Mouse (Mus musculus): ENCODE results near the gene Nmnat1. TPM values are rescaled to one million over a fixed set of nuclear protein-coding genes. Genes with fewer than 3 reads are reported as not detected.
A peak's percentile ranks its signal among the peaks of the same experiment; 100 is the strongest.

Nmnat1 gene
- polyA plus RNA-seq, 1 experiment from 2014 or later: 16.2 TPM

DNA sequence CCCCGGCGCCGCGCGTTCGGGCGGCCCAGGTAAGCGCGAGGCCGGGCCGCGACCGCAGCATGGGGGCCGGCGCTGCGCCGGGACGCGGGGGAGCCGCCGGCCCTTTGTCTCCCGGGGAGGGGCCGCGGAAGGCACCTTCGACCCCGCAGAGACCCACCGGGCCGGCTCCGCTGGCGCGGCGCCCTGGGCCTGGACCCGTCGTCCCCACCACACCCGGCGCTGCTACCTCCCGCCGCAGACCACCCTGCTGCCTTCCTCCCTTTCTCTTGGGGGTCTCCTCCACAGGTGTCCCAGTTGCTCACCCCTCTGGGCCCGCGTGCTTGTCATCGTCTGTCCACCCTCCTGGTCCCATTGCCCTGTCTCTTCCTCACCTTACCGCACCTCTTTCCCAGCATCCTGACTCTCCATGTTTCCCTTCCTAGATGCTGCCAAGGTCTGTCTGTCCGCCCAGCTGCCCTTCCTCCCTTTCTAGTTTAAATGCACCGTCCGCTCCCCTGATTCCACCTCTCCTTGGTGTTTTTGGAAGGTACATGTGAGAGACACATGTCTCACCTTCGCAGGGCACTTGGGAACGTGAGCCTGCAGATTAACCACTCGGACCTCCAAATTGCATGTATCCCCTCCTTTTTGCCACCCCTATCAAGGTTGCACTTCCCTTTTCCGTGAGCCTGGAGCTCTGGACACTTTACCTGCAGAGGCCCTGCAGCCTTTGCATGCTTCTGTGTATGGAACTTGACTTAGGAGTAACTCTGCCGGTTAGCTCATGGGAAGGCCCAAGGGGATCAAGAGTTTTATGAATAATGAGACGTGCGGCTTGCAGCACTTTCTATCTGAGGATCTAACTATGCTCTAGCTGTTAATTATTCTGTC lies 33.6 kb upstream of the Nmnat1 start:
- no peaks in the 10 kb centered on the region for H3K9me3 ChIP-seq (replicated peaks; ENCODE audit: control insufficient read depth, low read length)
- peak overlapping the region; percentile 98 for H3K4me2 ChIP-seq
- no peak for ATAC-seq (replicated peaks; ENCODE audit: insufficient number of reproducible peaks, low FRiP score, low TSS enrichment)
- peak overlapping the region; percentile 86 for H3K9ac ChIP-seq (ENCODE audit: low read depth, low read length)
- H3K27ac ChIP-seq (ENCODE audit: low read depth, low read length): peak overlapping the region; percentile 50
- H3K4me3 ChIP-seq (ENCODE audit: low read depth, low read length): peak overlapping the region; percentile 89
- no peaks in the 10 kb centered on the region for H3K27me3 ChIP-seq (ENCODE audit: control insufficient read depth, insufficient read depth, low read length)
- WGBS (ENCODE audit: insufficient replicate concordance): 6% methylated on average over 30 of the region's 52 CpGs
- no peaks in the 10 kb centered on the region for H3K36me3 ChIP-seq (ENCODE audit: control insufficient read depth, insufficient read depth, low read length)
- H3K4me1 ChIP-seq (ENCODE audit: control insufficient read depth, insufficient read depth, low read length): peaks cover 15% of the 10 kb centered on the region; the same call in 1 of the 2 replicates

DNA sequence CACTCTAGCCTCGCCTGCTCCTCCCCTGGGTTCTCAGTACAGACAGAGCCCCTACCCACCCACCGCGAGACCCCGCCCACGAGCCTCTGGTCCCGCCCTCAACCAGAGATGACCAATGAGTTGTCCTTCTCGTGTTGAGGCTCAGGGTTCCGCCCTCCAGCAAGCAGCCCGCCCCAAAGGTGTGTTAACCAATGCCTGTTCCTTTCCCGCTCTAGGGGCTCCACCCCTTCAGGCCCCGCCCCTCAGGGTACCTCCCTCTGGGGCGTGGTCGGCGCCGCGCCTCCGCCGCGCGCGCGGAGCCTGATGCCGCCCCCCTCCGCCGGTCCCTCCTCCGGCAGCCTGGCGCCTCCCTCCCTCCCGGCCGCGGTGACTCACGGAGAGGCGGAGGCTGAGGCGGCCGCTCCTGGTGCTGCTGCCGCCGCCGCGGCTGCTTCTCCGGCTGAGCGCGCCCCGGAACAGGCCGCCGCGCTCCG lies 32.9 kb upstream of the Nmnat1 start, which contains the start of gene Ctnnbip1:
Gene Ctnnbip1, plus strand, starts transcription at position 369 of the 473 bp plus-strand sequence.
- Histone ChIP-seq H3K4me2 (peak within 1 kb of the TSS; percentile 98), H3K27ac (ENCODE audit: low read depth, low read length) (peak within 1 kb of the TSS; percentile 50), H3K9me3 (replicated peaks; ENCODE audit: control insufficient read depth, low read length) (no peaks in the 10 kb centered on the region), H3K4me3 (ENCODE audit: low read depth, low read length) (peak within 1 kb of the TSS; percentile 89), H3K36me3 (ENCODE audit: control insufficient read depth, insufficient read depth, low read length) (no peaks in the 10 kb centered on the region), H3K4me1 (ENCODE audit: control insufficient read depth, insufficient read depth, low read length) (peaks cover 13% of the 10 kb centered on the region; the same call in 1 of the 2 replicates), H3K27me3 (ENCODE audit: control insufficient read depth, insufficient read depth, low read length) (no peaks in the 10 kb centered on the region), H3K9ac (ENCODE audit: low read depth, low read length) (peak within 1 kb of the TSS; percentile 86)
- under 1% methylated on average over 46 of the region's 46 CpGs for WGBS (ENCODE audit: insufficient replicate concordance)
- ATAC-seq (replicated peaks; ENCODE audit: insufficient number of reproducible peaks, low FRiP score, low TSS enrichment): peak; percentile 99

GRCm38 (mm10) chr4:149515706-149516105 lies 30.7 kb upstream of the Nmnat1 start:
- Histone ChIP-seq H3K4me2 (no peak overlapping the region), H3K9ac (ENCODE audit: low read depth, low read length) (no peak overlapping the region), H3K4me1 (ENCODE audit: control insufficient read depth, insufficient read depth, low read length) (peaks cover 12% of the 10 kb centered on the region; the same call in 1 of the 2 replicates), H3K9me3 (replicated peaks; ENCODE audit: control insufficient read depth, low read length) (no peaks in the 10 kb centered on the region), H3K27ac (ENCODE audit: low read depth, low read length) (no peak overlapping the region), H3K36me3 (ENCODE audit: control insufficient read depth, insufficient read depth, low read length) (no peaks in the 10 kb centered on the region), H3K4me3 (ENCODE audit: low read depth, low read length) (no peak overlapping the region), H3K27me3 (ENCODE audit: control insufficient read depth, insufficient read depth, low read length) (no peaks in the 10 kb centered on the region)
- ATAC-seq (replicated peaks; ENCODE audit: insufficient number of reproducible peaks, low FRiP score, low TSS enrichment): no peak
- 82% methylated on average over 5 of the region's 5 CpGs for WGBS (ENCODE audit: insufficient replicate concordance)

DNA sequence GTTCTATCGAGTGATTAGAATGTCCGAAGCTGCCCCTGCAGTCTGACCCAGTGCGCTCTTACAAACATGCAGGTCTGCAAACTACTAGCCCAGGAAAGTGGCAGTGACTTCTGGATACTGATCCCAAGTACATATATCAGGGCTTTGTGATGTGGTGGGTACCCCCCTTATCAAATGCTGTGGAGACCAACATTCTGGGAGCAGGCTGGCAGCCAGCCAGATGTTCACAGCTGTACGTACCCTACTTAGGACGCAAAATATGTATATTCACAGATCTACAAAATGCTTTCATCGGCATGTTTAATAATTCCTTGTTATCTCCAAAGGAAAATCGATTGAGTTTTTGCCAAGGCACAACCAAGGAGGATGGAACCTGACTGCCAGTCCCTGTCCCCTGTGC lies 27.1 kb upstream of the Nmnat1 start:
- Histone ChIP-seq H3K4me2 (no peak overlapping the region), H3K27ac (ENCODE audit: low read depth, low read length) (no peak overlapping the region), H3K36me3 (ENCODE audit: control insufficient read depth, insufficient read depth, low read length) (no peaks in the 10 kb centered on the region), H3K27me3 (ENCODE audit: control insufficient read depth, insufficient read depth, low read length) (no peaks in the 10 kb centered on the region), H3K9me3 (replicated peaks; ENCODE audit: control insufficient read depth, low read length) (no peaks in the 10 kb centered on the region), H3K4me3 (ENCODE audit: low read depth, low read length) (no peak overlapping the region), H3K4me1 (ENCODE audit: control insufficient read depth, insufficient read depth, low read length) (0 out of 2 replicates have a peak, but pooled peaks cover 3% of the 10 kb centered on the region), H3K9ac (ENCODE audit: low read depth, low read length) (no peak overlapping the region)
- WGBS (ENCODE audit: insufficient replicate concordance): 76% methylated on average over 7 of the region's 7 CpGs
- ATAC-seq (replicated peaks; ENCODE audit: insufficient number of reproducible peaks, low FRiP score, low TSS enrichment): no peak

GRCm38 (mm10) chr4:149511221-149511646 lies 26.2 kb upstream of the Nmnat1 start:
- Histone ChIP-seq H3K27me3 (ENCODE audit: control insufficient read depth, insufficient read depth, low read length) (no peaks in the 10 kb centered on the region), H3K4me1 (ENCODE audit: control insufficient read depth, insufficient read depth, low read length) (0 out of 2 replicates have a peak, but pooled peaks cover 3% of the 10 kb centered on the region), H3K27ac (ENCODE audit: low read depth, low read length) (no peak overlapping the region), H3K4me2 (no peak overlapping the region), H3K9me3 (replicated peaks; ENCODE audit: control insufficient read depth, low read length) (no peaks in the 10 kb centered on the region), H3K9ac (ENCODE audit: low read depth, low read length) (no peak overlapping the region), H3K36me3 (ENCODE audit: control insufficient read depth, insufficient read depth, low read length) (no peaks in the 10 kb centered on the region), H3K4me3 (ENCODE audit: low read depth, low read length) (no peak overlapping the region)
- no peak for ATAC-seq (replicated peaks; ENCODE audit: insufficient number of reproducible peaks, low FRiP score, low TSS enrichment)
- 58% methylated on average over 6 of the region's 6 CpGs for WGBS (ENCODE audit: insufficient replicate concordance)

GRCm38 (mm10) chr4:149506904-149507303 lies 21.9 kb upstream of the Nmnat1 start:
- Histone ChIP-seq H3K9ac (ENCODE audit: low read depth, low read length) (no peak overlapping the region), H3K27me3 (ENCODE audit: control insufficient read depth, insufficient read depth, low read length) (no peaks in the 10 kb centered on the region), H3K4me3 (ENCODE audit: low read depth, low read length) (no peak overlapping the region), H3K4me2 (no peak overlapping the region), H3K4me1 (ENCODE audit: control insufficient read depth, insufficient read depth, low read length) (0 out of 2 replicates have a peak, but pooled peaks cover 3% of the 10 kb centered on the region), H3K9me3 (replicated peaks; ENCODE audit: control insufficient read depth, low read length) (no peaks in the 10 kb centered on the region), H3K27ac (ENCODE audit: low read depth, low read length) (no peak overlapping the region), H3K36me3 (ENCODE audit: control insufficient read depth, insufficient read depth, low read length) (no peaks in the 10 kb centered on the region)
- 71% methylated on average over 3 of the region's 3 CpGs for WGBS (ENCODE audit: insufficient replicate concordance)
- ATAC-seq (replicated peaks; ENCODE audit: insufficient number of reproducible peaks, low FRiP score, low TSS enrichment): no peak

GRCm38 (mm10) chr4:149505261-149505967 lies 20.4 kb upstream of the Nmnat1 start:
- H3K4me1 ChIP-seq (ENCODE audit: control insufficient read depth, insufficient read depth, low read length): no peaks in the 10 kb centered on the region
- no peaks in the 10 kb centered on the region for H3K9me3 ChIP-seq (replicated peaks; ENCODE audit: control insufficient read depth, low read length)
- no peaks in the 10 kb centered on the region for H3K27me3 ChIP-seq (ENCODE audit: control insufficient read depth, insufficient read depth, low read length)
- no peak overlapping the region for H3K9ac ChIP-seq (ENCODE audit: low read depth, low read length)
- WGBS (ENCODE audit: insufficient replicate concordance): 60% methylated on average over 14 of the region's 15 CpGs
- ATAC-seq (replicated peaks; ENCODE audit: insufficient number of reproducible peaks, low FRiP score, low TSS enrichment): no peak
- no peak overlapping the region for H3K4me2 ChIP-seq
- no peak overlapping the region for H3K27ac ChIP-seq (ENCODE audit: low read depth, low read length)
- H3K4me3 ChIP-seq (ENCODE audit: low read depth, low read length): no peak overlapping the region
- no peaks in the 10 kb centered on the region for H3K36me3 ChIP-seq (ENCODE audit: control insufficient read depth, insufficient read depth, low read length)

GRCm38 (mm10) chr4:149504858-149505257 lies 19.9 kb upstream of the Nmnat1 start:
- Histone ChIP-seq H3K27ac (ENCODE audit: low read depth, low read length) (no peak overlapping the region), H3K9ac (ENCODE audit: low read depth, low read length) (no peak overlapping the region)

More at GRCm38 (mm10) chr4:149504858-149505257, 19.9 kb upstream of the Nmnat1 start:
- Histone ChIP-seq H3K4me3 (ENCODE audit: low read depth, low read length) (no peak overlapping the region), H3K27me3 (ENCODE audit: control insufficient read depth, insufficient read depth, low read length) (no peaks in the 10 kb centered on the region), H3K36me3 (ENCODE audit: control insufficient read depth, insufficient read depth, low read length) (no peaks in the 10 kb centered on the region; the same call in 1 of the 2 replicates), H3K4me1 (ENCODE audit: control insufficient read depth, insufficient read depth, low read length) (no peaks in the 10 kb centered on the region), H3K9me3 (replicated peaks; ENCODE audit: control insufficient read depth, low read length) (no peaks in the 10 kb centered on the region), H3K4me2 (no peak overlapping the region)
- no peak for ATAC-seq (replicated peaks; ENCODE audit: insufficient number of reproducible peaks, low FRiP score, low TSS enrichment)
- WGBS (ENCODE audit: insufficient replicate concordance): 33% methylated on average over 3 of the region's 3 CpGs

Data from heart, embryonic 11.5 days (tissue).